Mouse (Mus musculus) bone marrow macrophage, adult 2 months (primary cell): ENCODE measurements at regions not wholly inside any gene's neighbourhood (a gene's known extent, or its start where the extent isn't known, plus 50 kb on each side); places are given as distances from the start of the nearest gene placed in this dataset.
"Not testable (repeated sequence)": the region's sequence is repeated elsewhere in the genome, so short reads cannot be mapped to it uniquely, and the experiment has no call there.

Experiments used
- H3K27ac ChIP-seq: 2 replicates; pipeline ENCODE4 v1.5.1; 2012; ENCODE audit warnings: low read depth, low read length; ENCODE audit not compliant: insufficient read depth
- H3K4me1 ChIP-seq: 2 replicates; pipeline ENCODE4 v1.6.1; 2012; ENCODE audit warnings: low read length; ENCODE audit not compliant: control insufficient read depth, insufficient read depth
- H3K4me3 ChIP-seq: 2 replicates; pipeline ENCODE4 v1.5.1; 2012; ENCODE audit warnings: mild to moderate bottlenecking, low read length, moderate library complexity; ENCODE audit not compliant: insufficient read depth
- CTCF ChIP-seq: IDR thresholded peaks from 2 replicates; pipeline ENCODE4 v1.5.1; 2012; ENCODE audit warnings: low read depth, mild to moderate bottlenecking, low read length, moderate library complexity
- POLR2A ChIP-seq: IDR thresholded peaks from 2 replicates; pipeline ENCODE4 v1.6.1; 2012; ENCODE audit warnings: mild to moderate bottlenecking, low read depth, low read length, borderline replicate concordance

DNA sequence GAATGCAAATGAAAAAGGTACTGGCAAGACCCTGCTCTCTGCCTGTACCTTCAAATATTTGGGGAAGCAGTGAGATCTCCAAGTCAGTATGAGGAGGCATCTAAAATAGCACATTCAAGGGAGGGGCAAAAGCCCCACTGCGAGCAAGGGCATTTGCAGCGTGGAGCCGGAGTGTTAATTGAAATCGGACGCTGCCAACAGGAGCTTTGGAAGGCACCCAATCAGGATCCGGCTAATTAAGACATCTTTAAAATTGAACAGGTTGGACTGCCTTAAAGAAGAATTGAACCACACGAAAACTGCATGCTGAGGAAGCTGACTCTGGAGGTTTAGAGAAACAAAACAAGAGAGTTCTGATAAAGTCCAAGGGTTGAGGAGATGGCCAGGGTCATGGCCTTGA lies 311.5 kb downstream of the Vrk1 start:
- TF ChIP-seq CTCF (no peak), POLR2A (no peak)
- H3K4me3 ChIP-seq = no peak overlapping the region
- H3K27ac ChIP-seq = no peak overlapping the region

DNA sequence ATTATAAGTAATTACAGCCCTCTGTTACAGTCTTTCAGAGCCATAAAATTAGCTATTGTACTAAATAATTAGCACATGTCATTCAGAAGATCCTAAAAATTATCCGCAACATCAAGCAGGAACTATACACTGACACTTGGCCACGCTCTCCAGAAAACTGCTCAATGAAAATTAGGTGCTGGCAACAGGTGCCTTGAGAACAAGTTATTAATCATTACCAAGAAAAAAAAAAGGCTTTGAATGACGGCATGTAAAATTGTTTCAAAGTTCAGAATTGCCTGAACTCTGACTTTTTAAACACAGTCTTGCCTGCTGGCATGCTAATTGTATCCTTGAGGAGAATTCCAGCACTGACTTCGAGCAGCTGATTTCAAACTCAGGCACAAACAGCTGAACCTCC lies 316.6 kb downstream of the Vrk1 start:
- Histone ChIP-seq H3K4me3 (no peak overlapping the region), H3K27ac (no peak overlapping the region), H3K4me1 (no peaks in the 10 kb centered on the region)
- no peak for TF ChIP-seq CTCF
- no peak for TF ChIP-seq POLR2A

More for the DNA sequence above, 311.5 kb downstream of the Vrk1 start:
- H3K4me1 ChIP-seq = no peaks in the 10 kb centered on the region

DNA sequence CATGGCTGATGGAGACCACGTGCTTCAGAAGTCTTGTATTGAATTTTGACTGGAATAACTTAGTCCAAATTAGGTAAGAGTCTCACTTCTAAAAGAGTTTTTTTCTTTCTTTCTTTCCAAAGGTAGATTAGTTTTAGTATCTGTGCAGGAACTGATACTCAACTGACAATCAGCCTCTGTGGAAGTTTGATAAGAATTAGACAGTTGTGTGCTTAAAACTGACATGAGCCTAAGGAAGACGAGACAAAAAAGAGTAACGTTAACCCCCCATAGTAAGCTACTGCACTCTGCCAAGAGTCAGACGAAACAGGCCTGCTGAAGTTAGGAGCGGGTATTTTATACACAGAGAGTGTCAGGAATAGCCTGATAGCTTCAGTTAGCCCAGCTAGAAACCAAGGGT lies 317.3 kb downstream of the Vrk1 start:
- Histone ChIP-seq H3K4me1 (no peaks in the 10 kb centered on the region), H3K4me3 (no peak overlapping the region), H3K27ac (no peak overlapping the region)
- TF ChIP-seq POLR2A (no peak), CTCF (no peak)

DNA sequence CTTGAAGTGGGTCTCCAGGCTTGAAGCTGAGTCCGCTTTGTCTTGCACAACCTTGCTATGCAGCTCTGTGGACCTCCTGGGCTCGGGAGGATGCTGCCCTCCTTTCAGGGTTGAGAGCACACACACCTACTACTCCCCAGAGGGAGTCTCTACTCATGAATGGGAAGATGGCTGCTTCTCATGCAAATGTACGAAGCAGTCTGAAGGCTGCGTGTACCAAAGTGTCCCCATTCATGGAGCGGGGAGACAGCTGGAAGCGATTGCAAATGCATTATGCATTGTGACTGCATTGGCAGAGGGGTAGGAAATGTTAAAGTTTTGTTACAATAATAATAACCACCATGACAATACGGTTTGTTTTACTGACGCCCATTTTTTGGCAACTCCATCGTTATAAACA lies 347.8 kb downstream of the Vrk1 start:
- Histone ChIP-seq H3K27ac (no peak overlapping the region), H3K4me3 (no peak overlapping the region), H3K4me1 (no peaks in the 10 kb centered on the region)
- TF ChIP-seq CTCF = no peak
- TF ChIP-seq POLR2A = no peak

DNA sequence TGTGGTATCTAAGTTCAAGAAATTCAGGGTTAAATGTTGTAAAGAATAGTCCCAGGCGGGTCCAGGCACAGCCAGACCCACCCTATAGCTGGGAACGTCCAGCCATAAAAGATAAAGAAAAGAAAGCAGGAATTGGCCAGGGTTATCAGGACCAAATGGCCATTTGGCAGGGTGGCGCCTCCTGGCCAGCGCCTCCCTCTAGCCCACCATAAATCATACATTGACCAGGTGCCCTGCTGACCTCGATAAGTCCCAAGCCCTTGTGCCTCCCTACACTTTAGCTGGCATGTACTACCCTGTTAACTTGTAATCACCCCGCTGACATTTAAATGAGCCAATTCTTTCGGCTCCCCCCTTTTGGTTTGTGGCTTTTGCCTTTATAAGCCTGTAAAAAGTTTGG lies 351.6 kb downstream of the Vrk1 start:
- not testable (repeated sequence) for H3K27ac ChIP-seq, H3K4me3 ChIP-seq, H3K4me1 ChIP-seq

DNA sequence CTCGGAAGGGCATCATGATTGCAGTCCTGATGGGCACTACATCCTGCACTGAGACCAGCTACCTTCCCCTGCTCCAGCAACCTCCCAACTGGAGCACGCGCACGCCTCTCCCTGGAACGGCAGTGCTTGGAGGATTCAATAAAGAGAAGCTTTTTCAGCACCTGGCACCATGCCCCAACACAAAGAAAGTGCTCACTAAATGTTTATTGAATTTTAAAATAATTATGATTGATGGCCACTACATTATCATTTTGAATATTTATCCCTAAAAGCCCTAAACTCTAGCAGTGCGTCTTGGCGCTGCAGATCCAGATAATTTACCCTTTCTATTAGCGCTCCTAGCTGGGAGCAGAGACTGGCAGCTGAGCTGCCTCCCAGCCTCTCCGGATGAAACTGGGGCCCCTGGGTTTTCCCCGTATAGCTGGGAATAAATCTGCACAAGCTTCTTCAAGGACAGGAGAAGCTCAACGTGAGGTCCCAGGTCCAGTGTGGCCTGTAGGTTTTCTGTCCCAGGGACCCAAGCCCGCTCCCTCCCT lies 364.9 kb downstream of the Vrk1 start:
- no peak for TF ChIP-seq CTCF
- no peak for TF ChIP-seq POLR2A
- Histone ChIP-seq H3K4me3 (no peak overlapping the region), H3K4me1 (no peaks in the 10 kb centered on the region), H3K27ac (no peak overlapping the region)

DNA sequence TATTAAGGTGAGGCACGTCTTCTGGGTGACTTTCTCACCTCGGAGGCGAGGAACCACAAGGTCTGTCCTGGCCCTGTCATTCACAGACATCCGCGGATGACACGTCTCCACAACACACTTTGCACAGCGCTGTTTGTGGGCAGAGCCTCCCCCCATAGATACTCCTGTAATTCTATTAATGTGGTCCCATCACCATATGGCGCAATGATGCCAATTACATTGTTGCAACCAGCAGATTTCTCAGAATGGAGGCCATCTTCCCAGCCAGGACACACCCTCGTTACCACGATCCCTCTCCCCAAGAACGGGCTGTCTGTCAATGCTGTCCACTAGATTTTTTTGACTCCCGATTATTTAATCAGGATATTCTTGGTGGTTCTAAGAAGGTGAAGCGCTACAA lies 365.9 kb downstream of the Vrk1 start:
- Histone ChIP-seq H3K4me3 (no peak overlapping the region), H3K27ac (no peak overlapping the region), H3K4me1 (no peaks in the 10 kb centered on the region)
- no peak for TF ChIP-seq POLR2A
- TF ChIP-seq CTCF = no peak

DNA sequence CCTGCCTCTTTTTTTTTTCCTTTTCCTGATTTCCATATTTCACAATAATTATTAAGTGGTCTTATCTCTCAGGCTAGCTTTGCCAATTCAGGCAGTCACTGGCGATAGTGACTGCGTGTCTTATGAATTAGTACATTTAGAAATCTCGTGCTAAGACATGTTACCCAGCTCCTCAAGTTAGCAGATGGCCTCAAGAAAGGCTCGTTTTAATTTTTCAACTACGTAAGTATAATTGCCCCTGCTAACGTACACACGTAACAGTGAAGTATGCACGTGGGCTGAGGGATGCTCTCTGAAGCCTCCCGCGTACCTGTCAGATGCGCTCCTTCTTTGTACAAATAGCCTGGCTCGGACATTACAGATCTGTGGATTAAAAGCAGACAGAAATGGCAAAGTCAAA lies 366.8 kb downstream of the Vrk1 start:
- H3K4me3 ChIP-seq = no peak overlapping the region
- TF ChIP-seq CTCF = no peak
- no peak for TF ChIP-seq POLR2A
- H3K4me1 ChIP-seq = no peaks in the 10 kb centered on the region
- no peak overlapping the region for H3K27ac ChIP-seq

DNA sequence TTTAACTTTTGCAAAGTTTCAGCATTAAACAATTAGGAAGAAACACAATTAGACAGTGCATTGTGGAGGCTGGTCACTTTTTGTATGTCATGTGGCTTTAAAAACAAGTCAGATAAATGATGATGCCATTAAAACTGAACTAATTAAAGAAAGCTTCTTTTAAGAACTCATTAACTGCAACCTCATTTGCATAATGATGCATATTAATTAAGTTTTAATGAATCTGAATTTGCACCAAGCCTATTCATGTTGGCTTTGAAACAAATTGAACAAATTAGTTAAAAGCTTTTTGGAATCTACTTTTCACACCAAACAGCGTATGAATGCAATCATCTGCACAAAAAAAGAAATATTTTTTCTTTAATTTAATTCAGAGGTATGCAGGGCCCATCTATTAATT lies 367.3 kb downstream of the Vrk1 start:
- H3K4me3 ChIP-seq = no peak overlapping the region
- no peak overlapping the region for H3K27ac ChIP-seq
- no peak for TF ChIP-seq POLR2A
- TF ChIP-seq CTCF = no peak
- no peaks in the 10 kb centered on the region for H3K4me1 ChIP-seq

DNA sequence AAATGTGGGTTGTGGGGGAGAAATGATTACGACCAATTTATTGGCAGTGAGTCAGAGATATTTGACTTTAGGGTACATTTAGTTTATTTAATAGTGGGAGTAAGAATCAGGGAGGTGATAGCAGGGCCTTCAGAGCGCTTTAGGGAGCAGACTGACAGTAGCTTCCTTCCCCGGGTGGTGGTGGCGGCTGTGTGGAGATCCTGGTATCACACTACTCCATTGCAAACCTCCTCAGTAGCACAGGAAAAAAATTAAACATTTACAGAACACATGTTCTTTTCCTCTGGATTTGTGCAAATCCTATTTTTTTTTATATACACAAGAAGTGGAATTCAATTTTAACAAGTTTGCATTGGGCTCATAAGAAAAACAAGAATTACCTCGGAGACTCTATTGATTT lies 367.7 kb downstream of the Vrk1 start:
- TF ChIP-seq CTCF (no peak), POLR2A (no peak)
- H3K4me1 ChIP-seq = no peaks in the 10 kb centered on the region

DNA sequence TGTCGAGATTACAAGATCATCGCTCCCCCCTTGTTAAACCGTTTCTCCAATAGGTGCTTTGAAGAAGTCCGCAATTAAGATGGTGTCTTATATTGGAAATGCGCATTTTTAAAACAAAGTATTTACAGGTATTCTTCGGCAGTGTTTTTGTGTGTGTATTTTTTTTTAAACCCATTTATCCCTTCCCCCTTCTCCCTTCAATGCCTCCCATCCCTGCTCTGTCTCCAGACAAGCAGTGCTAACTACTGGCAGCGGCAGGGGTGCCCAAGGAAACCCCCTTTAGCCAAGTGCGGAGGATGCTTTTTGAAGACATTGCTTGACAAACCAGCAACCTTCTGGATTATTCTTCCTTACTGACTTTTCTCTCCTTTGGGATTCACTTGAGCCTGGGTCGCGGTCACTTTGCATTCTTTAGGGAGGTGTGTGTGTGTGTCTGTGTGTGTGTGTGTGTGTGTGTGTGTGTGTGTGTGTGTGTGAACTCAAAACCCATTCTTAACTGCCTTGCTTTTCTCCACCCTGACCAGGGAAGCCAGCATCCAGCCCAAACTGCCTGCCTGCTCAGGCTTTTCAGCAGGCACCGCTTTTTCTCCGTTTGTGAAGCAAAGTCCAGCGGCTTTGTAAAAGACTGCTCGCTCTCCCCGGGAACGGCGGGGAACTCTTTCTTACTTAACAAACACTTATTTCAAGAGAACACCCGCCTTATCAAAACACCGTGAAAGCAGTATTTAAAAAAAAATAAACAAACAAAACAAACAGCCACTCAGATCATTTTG lies 368.5 kb downstream of the Vrk1 start:
- no peak overlapping the region for H3K27ac ChIP-seq
- TF ChIP-seq CTCF = no peak
- TF ChIP-seq POLR2A = no peak
- no peaks in the 10 kb centered on the region for H3K4me1 ChIP-seq
- no peak overlapping the region for H3K4me3 ChIP-seq

More for the DNA sequence above, 367.7 kb downstream of the Vrk1 start:
- Histone ChIP-seq H3K27ac (no peak overlapping the region), H3K4me3 (no peak overlapping the region)
